8 mouse cellular contexts compared by ENCODE assay signal in the genomic region with DNA sequence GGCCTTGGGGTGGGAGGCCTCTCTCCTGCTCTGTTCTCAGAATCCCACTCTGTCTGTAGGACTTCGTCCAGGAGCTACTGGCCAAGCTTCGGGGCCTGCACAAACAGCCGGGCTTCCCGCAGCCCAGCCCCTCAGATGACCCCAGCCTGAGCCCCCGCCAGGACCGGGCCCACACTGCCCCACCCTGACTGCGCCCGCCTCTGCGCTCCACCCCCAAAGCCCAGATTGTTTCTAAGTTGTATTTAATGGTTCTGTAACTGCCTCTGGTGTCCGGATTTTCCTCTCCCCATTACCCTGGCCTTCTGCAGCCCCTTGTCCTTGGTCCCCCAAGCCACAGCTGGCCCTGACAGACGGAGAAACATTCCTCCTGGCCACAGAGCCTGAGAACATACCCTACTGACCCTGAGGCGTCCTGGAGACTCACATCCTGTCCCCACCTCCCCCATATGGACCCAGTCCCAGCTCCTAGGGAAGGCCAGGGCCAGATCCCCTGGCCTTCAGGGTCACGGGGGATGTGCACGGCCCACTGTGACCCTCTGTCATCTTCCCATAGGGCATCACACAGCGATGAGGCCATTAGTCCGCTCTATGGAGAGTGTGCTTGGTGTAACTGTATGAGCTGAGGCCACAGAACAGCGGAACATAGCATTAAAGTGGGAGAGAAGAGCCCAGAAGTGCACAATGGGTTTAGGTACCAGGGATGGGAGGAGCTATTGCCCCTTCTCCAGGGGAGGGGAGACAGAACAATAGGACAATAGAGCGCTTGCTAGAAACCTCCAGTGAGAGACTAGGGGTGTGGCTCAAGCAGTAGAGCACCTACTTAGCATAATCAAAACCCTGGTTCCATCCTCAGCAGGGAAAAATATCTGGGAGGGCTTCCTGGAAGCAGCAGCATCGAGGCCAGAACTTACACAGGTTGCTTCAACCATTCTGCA. TPM values are rescaled to one million over a fixed set of nuclear protein-coding genes. Genes with fewer than 3 reads are reported as not detected.
DNase-seq lines count a peak whose midpoint lies in the region; ATAC-seq and TF ChIP-seq lines count a peak whose summit lies in the region.

No protein-coding gene starts in this region.

- H3K4me1 ChIP-seq in embryonic facial prominence, embryonic 14.5 days (ENCODE audit: control insufficient read depth, insufficient read depth, low read length): peaks cover 16% of the 10 kb centered on the region; the same call in 1 of the 2 replicates
- H3K4me1 ChIP-seq in limb, embryonic 13.5 days: peaks cover 42% of the 10 kb centered on the region

- WGBS in embryonic facial prominence, embryonic 14.5 days: 33% methylated on average over 19 of the region's 19 CpGs
- 27% methylated on average over 19 of the region's 19 CpGs for WGBS in limb, embryonic 13.5 days

- H3K36me3 ChIP-seq in embryonic facial prominence, embryonic 14.5 days (ENCODE audit: control insufficient read depth, insufficient read depth, low read length): no peaks in the 10 kb centered on the region
- no peaks in the 10 kb centered on the region for H3K36me3 ChIP-seq in limb, embryonic 13.5 days

- peak overlapping the region; percentile 81 for H3K27ac ChIP-seq in layer of hippocampus, adult 2 months
- H3K27ac ChIP-seq in embryonic facial prominence, embryonic 14.5 days (replicated peaks; ENCODE audit: low read depth, low read length): peak overlapping the region; percentile 13; the same call in 1 of the 2 replicates
- H3K27ac ChIP-seq in limb, embryonic 13.5 days: peak overlapping the region; percentile 33

- TF ChIP-seq CTCF in layer of hippocampus, adult 2 months (conservative IDR thresholded peaks at IDR 0.05): no peak

- H3K4me3 ChIP-seq in layer of hippocampus, adult 2 months: no peak overlapping the region
- H3K4me3 ChIP-seq in embryonic facial prominence, embryonic 14.5 days (ENCODE audit: low read depth, low read length): no peak overlapping the region
- no peak overlapping the region for H3K4me3 ChIP-seq in limb, embryonic 13.5 days

- intact Hi-C loops in heart, postnatal 36 days (cut with DNase I): loop anchor here (10.0 kb wide), 1 partner anchor 319 kb away; no protein-coding TSS in a partner anchor
- intact Hi-C loops in left cerebral cortex, postnatal 36 days (cut with DNase I): loop anchor here (5.0 kb wide), 1 partner anchor 46 kb away; the partner anchor contains the start of gene 2200002D01Rik

- no peak overlapping the region for H3K4me2 ChIP-seq in embryonic facial prominence, embryonic 14.5 days (ENCODE audit: low read depth, low read length)
- no peak overlapping the region for H3K4me2 ChIP-seq in limb, embryonic 13.5 days (replicated peaks)

- no peak for DNase-seq in layer of hippocampus, adult 2 months (ENCODE audit: low spot score in 2 of 2)
- no peak for DNase-seq in layer of hippocampus, postnatal 36 days
- no peak for DNase-seq in embryonic facial prominence, embryonic 14.5 days (ENCODE audit: low spot score)
- peak; percentile 49 to 62 for DNase-seq in heart, postnatal 36 days
- peak; percentile 68 for DNase-seq in testis, postnatal 14 days (ENCODE audit: low spot score)
- no peak for DNase-seq in layer of hippocampus, postnatal 25 days (ENCODE audit: extremely low spot score in 1 of 2, low spot score in 1 of 2)
- DNase-seq in left cerebral cortex, postnatal 36 days (ENCODE audit: low spot score in 2 of 2): no peak

- no peaks in the 10 kb centered on the region for H3K27me3 ChIP-seq in embryonic facial prominence, embryonic 14.5 days (replicated peaks; ENCODE audit: control insufficient read depth, insufficient read depth, low read length)
- H3K27me3 ChIP-seq in limb, embryonic 13.5 days: peaks cover 6% of the 10 kb centered on the region; the same call in 1 of the 2 replicates

- ATAC-seq in embryonic facial prominence, embryonic 14.5 days (ENCODE audit: low read depth): no peak
- ATAC-seq in limb, embryonic 13.5 days (ENCODE audit: low FRiP score, low read depth): no peak

- peak overlapping the region; percentile 0; the same call in 1 of the 2 replicates for H3K9ac ChIP-seq in embryonic facial prominence, embryonic 14.5 days (ENCODE audit: low read depth, low read length)
- peak overlapping the region; percentile 53 for H3K9ac ChIP-seq in limb, embryonic 13.5 days

- H3K9me3 ChIP-seq in embryonic facial prominence, embryonic 14.5 days (ENCODE audit: control insufficient read depth, low read length): no peaks in the 10 kb centered on the region
- no peaks in the 10 kb centered on the region for H3K9me3 ChIP-seq in limb, embryonic 13.5 days

RNA-seq across cellular contexts. Expression of gene Ppp1r14a, which starts 4.3 kb away (rescaled TPM):
- 10 to 100 TPM; 20.8 to 21.6 TPM for total RNA-seq in layer of hippocampus, adult 2 months (2021)
- 10 to 100 TPM; 25.9 to 26.0 TPM for total RNA-seq in layer of hippocampus, postnatal 36 days (2021)
- 11.6 and 13.8 TPM in 2 replicates for polyA plus RNA-seq in embryonic facial prominence, embryonic 14.5 days (2014; fragmentation: Nextera tagmentation; extraction: Ambion mirVana)
- total RNA-seq in heart, postnatal 36 days (2021): 10 to 100 TPM in 1 of 2 experiments, 1 to 10 TPM in 1; 9.6 to 10.5 TPM
- 5.8 and 7.5 TPM in 2 replicates for polyA plus RNA-seq in limb, embryonic 13.5 days (2015; fragmentation: Nextera tagmentation; extraction: Ambion mirVana)
- total RNA-seq in layer of hippocampus, postnatal 25 days (2021): 10 to 100 TPM; 28.5 to 30.7 TPM
- total RNA-seq in left cerebral cortex, postnatal 36 days (2021): 10 to 100 TPM; 15.9 to 24.7 TPM

RNA-seq across cellular contexts. Expression of gene Dpf1, which starts 10.4 kb away (rescaled TPM):
- total RNA-seq in layer of hippocampus, adult 2 months (2021): 100 to 1,000 TPM; 106 to 113 TPM
- total RNA-seq in layer of hippocampus, postnatal 36 days (2021): 100 to 1,000 TPM; 108 to 109 TPM
- polyA plus RNA-seq in embryonic facial prominence, embryonic 14.5 days (2014; fragmentation: Nextera tagmentation; extraction: Ambion mirVana): 11.4 TPM in 2 replicates
- under 1 TPM; 0.44 to 0.51 TPM for total RNA-seq in heart, postnatal 36 days (2021)
- 21.6 and 21.9 TPM in 2 replicates for polyA plus RNA-seq in limb, embryonic 13.5 days (2015; fragmentation: Nextera tagmentation; extraction: Ambion mirVana)
- 100 to 1,000 TPM; 100 to 111 TPM for total RNA-seq in layer of hippocampus, postnatal 25 days (2021)
- 100 to 1,000 TPM in 1 of 2 experiments, 10 to 100 TPM in 1; 86.6 to 117 TPM for total RNA-seq in left cerebral cortex, postnatal 36 days (2021)

RNA-seq across cellular contexts. Expression of gene Spint2, which starts 11.7 kb away (rescaled TPM):
- 10 to 100 TPM; 18.3 to 21.7 TPM for total RNA-seq in layer of hippocampus, adult 2 months (2021)
- total RNA-seq in layer of hippocampus, postnatal 36 days (2021): 10 to 100 TPM; 16.1 to 19.2 TPM
- 116 and 120 TPM in 2 replicates for polyA plus RNA-seq in embryonic facial prominence, embryonic 14.5 days (2014; fragmentation: Nextera tagmentation; extraction: Ambion mirVana)
- total RNA-seq in heart, postnatal 36 days (2021): 10 to 100 TPM; 34.8 to 44.9 TPM
- polyA plus RNA-seq in limb, embryonic 13.5 days (2015; fragmentation: Nextera tagmentation; extraction: Ambion mirVana): 110 and 112 TPM in 2 replicates
- total RNA-seq in layer of hippocampus, postnatal 25 days (2021): 10 to 100 TPM; 17.6 to 19.2 TPM
- 10 to 100 TPM; 23.5 to 26.2 TPM for total RNA-seq in left cerebral cortex, postnatal 36 days (2021)

RNA-seq across cellular contexts. Expression of gene 2200002D01Rik, which starts 45.1 kb away (rescaled TPM):
- under 1 TPM in 1 of 2 experiments, not detected in 1; 0.36 TPM for total RNA-seq in layer of hippocampus, adult 2 months (2021)
- total RNA-seq in layer of hippocampus, postnatal 36 days (2021): not detected
- polyA plus RNA-seq in embryonic facial prominence, embryonic 14.5 days (2014; fragmentation: Nextera tagmentation; extraction: Ambion mirVana): 1.9 and 4.3 TPM in 2 replicates
- 1 to 10 TPM; 1.9 to 2.0 TPM for total RNA-seq in heart, postnatal 36 days (2021)
- 1.7 and 2.0 TPM in 2 replicates for polyA plus RNA-seq in limb, embryonic 13.5 days (2015; fragmentation: Nextera tagmentation; extraction: Ambion mirVana)
- under 1 TPM in 1 of 2 experiments, not detected in 1; 0.37 TPM for total RNA-seq in layer of hippocampus, postnatal 25 days (2021)
- total RNA-seq in left cerebral cortex, postnatal 36 days (2021): not detected

RNA-seq across cellular contexts. Expression of gene Yif1b, which starts 55.3 kb away (rescaled TPM):
- total RNA-seq in layer of hippocampus, adult 2 months (2021): 10 to 100 TPM; 40.7 to 42.9 TPM
- 10 to 100 TPM; 42.0 to 47.4 TPM for total RNA-seq in layer of hippocampus, postnatal 36 days (2021)
- 110 and 122 TPM in 2 replicates for polyA plus RNA-seq in embryonic facial prominence, embryonic 14.5 days (2014; fragmentation: Nextera tagmentation; extraction: Ambion mirVana)
- total RNA-seq in heart, postnatal 36 days (2021): 10 to 100 TPM; 69.1 to 73.8 TPM
- 123 and 124 TPM in 2 replicates for polyA plus RNA-seq in limb, embryonic 13.5 days (2015; fragmentation: Nextera tagmentation; extraction: Ambion mirVana)
- total RNA-seq in layer of hippocampus, postnatal 25 days (2021): 10 to 100 TPM; 43.7 to 50.2 TPM
- total RNA-seq in left cerebral cortex, postnatal 36 days (2021): 10 to 100 TPM; 48.6 to 54.6 TPM

Comparison
In these comparisons a context has a peak if more than half of its experiments do, and no peak if none do; other contexts are left out.
1. DNase-seq: peak in heart, postnatal 36 days (2 of 2) and testis, postnatal 14 days (single experiment); none in layer of hippocampus, adult 2 months (0 of 2), layer of hippocampus, postnatal 36 days (0 of 2), embryonic facial prominence, embryonic 14.5 days (single experiment), layer of hippocampus, postnatal 25 days (0 of 2) and left cerebral cortex, postnatal 36 days (0 of 2).
2. H3K27ac ChIP-seq: peak in every context shown above with its lines; median percentile 81 in layer of hippocampus, adult 2 months; 33 in limb, embryonic 13.5 days; 13 in embryonic facial prominence, embryonic 14.5 days.
3. RNA of gene Dpf1, which starts 10.4 kb away (total RNA-seq): 86.6 to 117 TPM in left cerebral cortex, postnatal 36 days, 106 to 113 TPM in layer of hippocampus, adult 2 months, 100 to 111 TPM in layer of hippocampus, postnatal 25 days and 108 to 109 TPM in layer of hippocampus, postnatal 36 days; 0.44 to 0.51 TPM in heart, postnatal 36 days; every median in the first group is over 10 times any median in the second.